Mouse (Mus musculus): ENCODE results near the gene Uso1. TPM values are rescaled to one million over a fixed set of nuclear protein-coding genes. Genes with fewer than 3 reads are reported as not detected.

Gene Uso1
- polyA plus RNA-seq, 1 experiment from 2014 or later = 50.1 TPM

DNA sequence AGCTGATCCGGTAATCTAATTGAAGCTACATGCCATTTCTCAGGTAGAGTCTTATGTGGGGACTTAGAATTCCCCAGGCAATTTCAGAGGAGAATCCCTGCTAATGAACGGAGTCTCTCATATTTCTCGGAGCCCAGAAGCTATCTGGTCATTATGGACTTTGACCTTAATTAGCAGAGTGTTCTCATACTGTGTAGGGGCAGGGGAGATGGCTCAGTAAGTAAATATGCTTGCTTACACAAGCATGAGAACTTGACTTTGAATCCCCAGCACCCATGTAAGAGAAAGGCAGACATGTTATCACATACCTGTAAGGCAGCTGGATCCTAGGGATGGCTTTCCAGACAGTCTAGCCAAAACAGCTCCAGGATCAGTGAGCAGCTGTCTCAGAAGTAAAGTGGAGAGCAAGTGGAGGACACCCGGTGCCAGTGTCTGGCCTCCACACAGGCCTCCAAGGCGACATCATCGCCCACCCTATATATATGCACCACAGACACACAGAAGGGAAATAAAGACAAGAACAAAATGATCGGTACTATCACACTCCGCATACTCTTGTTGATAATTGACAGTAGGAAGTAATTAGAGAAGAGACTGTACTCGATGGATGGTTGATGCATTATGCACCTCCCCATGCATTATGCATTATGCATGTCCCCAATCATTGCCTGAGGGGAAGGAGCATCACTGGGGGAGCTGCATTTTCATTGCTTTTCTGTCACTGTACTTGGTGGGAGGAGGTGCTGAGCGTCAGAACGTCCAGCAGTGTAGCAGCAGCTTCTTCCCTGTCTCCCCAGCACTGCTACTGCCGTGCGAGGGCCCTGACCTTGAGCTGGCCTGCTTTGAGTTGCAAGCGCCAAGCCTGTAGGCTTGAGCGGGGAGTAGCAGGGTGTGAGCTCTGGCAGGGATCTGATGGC lies 59.4 kb downstream of the Uso1 start:
- H3K27ac ChIP-seq = no peak overlapping the region
- H3K9me3 ChIP-seq = no peaks in the 10 kb centered on the region
- H3K4me3 ChIP-seq (replicated peaks) = no peak overlapping the region
- H3K9ac ChIP-seq (replicated peaks) = no peak overlapping the region
- no peak for ATAC-seq (ENCODE audit: insufficient number of reproducible peaks, insufficient read depth, low FRiP score, low TSS enrichment, low read depth)
- peaks cover 96% of the 10 kb centered on the region for H3K36me3 ChIP-seq
- H3K4me1 ChIP-seq (replicated peaks) = no peaks in the 10 kb centered on the region
- no peak overlapping the region for H3K4me2 ChIP-seq
- no peaks in the 10 kb centered on the region for H3K27me3 ChIP-seq
- WGBS = 89% methylated on average over 15 of the region's 15 CpGs

DNA sequence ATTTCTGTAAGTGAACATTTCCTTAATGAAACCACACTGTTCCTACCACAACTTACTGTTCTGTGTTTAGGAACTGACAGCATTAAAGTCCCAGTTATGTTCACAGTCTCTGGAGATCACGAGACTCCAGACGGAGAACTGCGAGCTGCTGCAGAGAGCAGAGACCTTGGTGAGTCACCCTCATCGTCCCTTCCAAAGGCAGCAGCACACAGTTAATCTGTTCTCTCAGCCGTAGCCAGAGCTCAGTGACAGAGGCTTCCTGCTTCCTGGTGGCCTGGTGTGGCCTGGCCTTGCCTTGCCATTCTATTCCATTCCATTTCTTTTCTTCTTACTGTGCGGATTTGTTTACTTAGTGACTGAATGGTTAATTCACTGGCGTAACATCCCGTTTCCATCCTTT lies 60.5 kb downstream of the Uso1 start:
- Histone ChIP-seq H3K9me3 (no peaks in the 10 kb centered on the region), H3K9ac (replicated peaks) (no peak overlapping the region), H3K4me2 (no peak overlapping the region), H3K27me3 (no peaks in the 10 kb centered on the region), H3K27ac (no peak overlapping the region), H3K4me1 (replicated peaks) (no peaks in the 10 kb centered on the region), H3K36me3 (peaks cover 94% of the 10 kb centered on the region), H3K4me3 (replicated peaks) (no peak overlapping the region)
- WGBS = 91% methylated on average over 8 of the region's 8 CpGs
- no peak for ATAC-seq (ENCODE audit: insufficient number of reproducible peaks, insufficient read depth, low FRiP score, low TSS enrichment, low read depth)

DNA sequence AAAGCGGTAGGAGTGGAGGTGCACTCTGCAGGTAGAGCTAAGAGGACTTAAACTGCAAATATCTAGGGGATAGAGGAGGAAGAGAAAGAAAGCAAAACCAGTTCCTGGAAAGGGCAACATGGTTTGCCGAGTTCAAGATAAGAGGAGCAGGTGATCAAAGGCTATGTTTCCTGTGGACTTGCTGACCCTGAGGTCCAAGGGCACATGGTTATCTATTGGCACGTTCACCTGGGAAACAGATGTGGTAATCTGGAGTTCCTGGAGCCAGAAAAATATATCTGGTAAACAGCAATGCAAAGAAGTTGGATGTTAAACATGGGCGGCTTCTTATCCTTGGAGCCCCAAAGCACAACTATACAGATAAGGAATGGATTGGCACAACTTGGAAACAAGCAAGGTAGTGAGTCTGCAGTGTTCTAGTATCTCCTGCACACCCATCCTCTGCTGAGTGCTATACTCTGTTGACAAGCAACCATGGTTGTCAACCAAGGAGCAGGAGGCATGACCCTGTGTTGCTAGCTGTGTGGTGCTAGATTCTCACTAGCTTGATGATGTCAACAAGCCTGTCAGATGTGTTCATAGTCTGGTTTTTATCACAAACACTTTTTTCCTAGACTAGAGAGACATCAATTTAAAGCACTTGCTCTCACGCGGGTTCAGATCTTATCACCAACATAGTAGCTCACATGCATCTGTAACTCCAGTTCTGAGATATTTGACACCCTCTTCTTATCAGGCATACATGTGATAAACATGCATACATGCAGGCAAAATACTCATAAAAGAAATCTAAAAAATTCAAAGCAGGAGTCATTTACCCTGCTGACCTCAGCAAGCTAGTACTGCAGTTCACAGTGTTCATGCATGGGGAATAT lies 66.7 kb downstream of the Uso1 start:
- Histone ChIP-seq H3K4me3 (replicated peaks) (no peak overlapping the region), H3K27ac (no peak overlapping the region), H3K27me3 (no peaks in the 10 kb centered on the region), H3K36me3 (peaks cover 58% of the 10 kb centered on the region), H3K4me2 (no peak overlapping the region), H3K4me1 (replicated peaks) (no peaks in the 10 kb centered on the region), H3K9ac (replicated peaks) (no peak overlapping the region), H3K9me3 (no peaks in the 10 kb centered on the region)
- ATAC-seq (ENCODE audit: insufficient number of reproducible peaks, insufficient read depth, low FRiP score, low TSS enrichment, low read depth) = no peak
- 81% methylated on average over 6 of the region's 6 CpGs for WGBS

DNA sequence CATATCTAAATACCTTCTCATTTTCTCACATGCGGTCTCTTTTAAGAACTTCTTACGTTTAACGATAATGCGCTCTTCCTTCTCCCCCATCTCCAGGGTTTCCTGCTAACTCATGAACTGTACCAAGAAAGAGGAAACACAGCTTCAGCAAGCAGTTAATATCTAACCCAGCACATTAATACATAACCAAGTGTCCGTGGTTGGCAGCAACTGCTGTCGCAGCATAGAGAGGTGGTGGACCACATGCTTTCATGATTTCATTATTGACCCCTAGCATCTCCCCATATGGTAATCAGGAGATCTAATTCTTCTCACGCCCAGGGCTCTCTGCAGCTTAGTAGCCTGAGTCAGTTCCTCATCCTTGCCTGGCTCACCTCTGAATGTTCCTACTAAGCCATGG lies 67.4 kb downstream of the Uso1 start:
- Histone ChIP-seq H3K27me3 (no peaks in the 10 kb centered on the region), H3K4me2 (no peak overlapping the region), H3K36me3 (peaks cover 50% of the 10 kb centered on the region), H3K4me1 (replicated peaks) (no peaks in the 10 kb centered on the region), H3K9me3 (no peaks in the 10 kb centered on the region), H3K4me3 (replicated peaks) (no peak overlapping the region), H3K27ac (no peak overlapping the region), H3K9ac (replicated peaks) (no peak overlapping the region)
- ATAC-seq (ENCODE audit: insufficient number of reproducible peaks, insufficient read depth, low FRiP score, low TSS enrichment, low read depth) = no peak
- WGBS = 94% methylated on average over 7 of the region's 7 CpGs

DNA sequence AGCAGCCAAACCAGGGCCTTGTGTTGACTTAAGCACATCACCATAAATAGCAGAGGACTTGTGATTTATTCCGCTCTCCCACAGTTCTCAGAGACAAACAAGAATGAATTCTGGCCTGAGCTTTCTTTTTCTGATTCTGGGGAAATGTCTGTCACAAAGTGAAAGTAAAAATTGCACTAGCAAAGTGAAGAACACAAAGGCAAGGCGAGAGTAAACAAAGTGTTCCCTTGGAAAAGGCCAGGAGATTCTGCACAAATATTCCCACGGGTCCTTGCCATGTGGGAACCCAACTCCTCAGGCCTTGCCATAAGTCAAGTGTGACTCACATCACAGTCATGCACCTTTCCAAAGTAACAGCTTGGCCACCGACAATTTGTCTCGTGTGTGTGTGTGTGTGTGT lies 68.0 kb downstream of the Uso1 start:
- no peaks in the 10 kb centered on the region for H3K4me1 ChIP-seq (replicated peaks)
- no peak overlapping the region for H3K27ac ChIP-seq
- no peak overlapping the region for H3K4me3 ChIP-seq (replicated peaks)
- 82% methylated on average over 5 of the region's 5 CpGs for WGBS
- no peak for ATAC-seq (ENCODE audit: insufficient number of reproducible peaks, insufficient read depth, low FRiP score, low TSS enrichment, low read depth)
- no peak overlapping the region for H3K9ac ChIP-seq (replicated peaks)
- H3K4me2 ChIP-seq = no peak overlapping the region
- no peaks in the 10 kb centered on the region for H3K9me3 ChIP-seq
- peaks cover 46% of the 10 kb centered on the region for H3K36me3 ChIP-seq
- no peaks in the 10 kb centered on the region for H3K27me3 ChIP-seq

DNA sequence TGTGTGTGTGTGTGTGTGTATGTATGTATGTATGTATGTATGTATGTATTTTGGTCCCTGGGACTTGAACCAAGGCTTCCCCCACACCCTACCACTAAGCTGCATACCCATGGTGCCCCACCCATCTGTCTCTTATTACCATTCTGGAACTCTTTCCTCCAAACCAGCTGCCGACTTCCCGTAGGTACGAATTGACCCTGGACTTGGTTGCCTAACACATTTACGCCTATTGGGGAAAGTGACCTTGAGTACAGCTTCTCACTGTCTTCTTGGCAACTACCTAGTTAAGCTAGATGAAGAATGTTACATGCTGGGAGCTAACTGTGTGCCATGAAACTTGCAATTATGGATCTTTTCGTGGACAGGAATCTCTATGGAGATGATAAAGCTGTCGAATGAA lies 68.4 kb downstream of the Uso1 start:
- no peak overlapping the region for H3K27ac ChIP-seq
- H3K4me3 ChIP-seq (replicated peaks) = no peak overlapping the region
- no peak for ATAC-seq (ENCODE audit: insufficient number of reproducible peaks, insufficient read depth, low FRiP score, low TSS enrichment, low read depth)
- no peaks in the 10 kb centered on the region for H3K4me1 ChIP-seq (replicated peaks)
- H3K9ac ChIP-seq (replicated peaks) = no peak overlapping the region
- H3K36me3 ChIP-seq = peaks cover 42% of the 10 kb centered on the region
- H3K27me3 ChIP-seq = no peaks in the 10 kb centered on the region
- H3K9me3 ChIP-seq = no peaks in the 10 kb centered on the region
- 83% methylated on average over 6 of the region's 6 CpGs for WGBS
- H3K4me2 ChIP-seq = no peak overlapping the region

DNA sequence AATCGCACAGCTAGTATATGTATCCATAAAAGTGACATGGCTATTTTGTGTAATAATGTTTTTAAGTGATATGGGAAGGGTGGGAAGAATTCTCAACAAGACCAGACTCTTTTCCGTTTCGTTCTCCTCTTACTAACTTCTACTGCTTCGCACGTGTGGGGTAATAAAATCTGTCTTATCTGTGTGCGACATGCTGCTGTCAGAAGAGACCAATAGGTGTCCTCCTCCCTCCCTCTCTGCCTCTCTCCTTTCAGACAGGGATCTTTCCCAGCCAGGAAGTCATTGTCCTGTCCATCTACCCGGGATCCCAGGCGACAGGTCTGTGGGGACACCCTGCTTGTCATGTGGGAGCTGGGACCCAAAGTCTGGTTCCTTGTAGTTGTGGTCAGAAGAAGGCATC lies 72.5 kb downstream of the Uso1 start:
- H3K9ac ChIP-seq (replicated peaks) = no peak overlapping the region
- H3K4me2 ChIP-seq = no peak overlapping the region
- peaks cover 6% of the 10 kb centered on the region; the same call in 1 of the 2 replicates for H3K36me3 ChIP-seq
- ATAC-seq (ENCODE audit: insufficient number of reproducible peaks, insufficient read depth, low FRiP score, low TSS enrichment, low read depth) = no peak
- 73% methylated on average over 8 of the region's 8 CpGs for WGBS
- H3K27ac ChIP-seq = no peak overlapping the region
- H3K9me3 ChIP-seq = no peaks in the 10 kb centered on the region
- H3K4me1 ChIP-seq (replicated peaks) = no peaks in the 10 kb centered on the region
- no peaks in the 10 kb centered on the region for H3K27me3 ChIP-seq
- H3K4me3 ChIP-seq (replicated peaks) = no peak overlapping the region

DNA sequence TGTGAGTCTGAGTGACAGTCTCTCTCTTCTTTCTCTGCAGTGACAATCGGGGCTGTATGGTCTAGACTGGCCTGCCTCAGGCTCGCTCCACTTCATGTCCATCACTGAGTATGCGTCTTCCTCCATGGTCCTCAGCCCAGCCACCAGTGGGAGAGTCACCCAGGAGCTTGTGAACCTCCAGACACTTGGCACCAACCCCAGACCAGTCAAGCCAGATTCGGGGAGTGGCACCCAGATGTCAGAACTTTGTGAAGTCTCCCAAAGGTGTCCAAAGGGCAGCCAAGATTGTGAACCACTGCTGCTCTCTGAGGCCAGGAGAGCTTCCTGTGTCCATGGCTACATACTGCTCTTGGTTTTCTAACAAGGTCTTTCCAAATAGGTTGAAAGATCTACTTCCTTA lies 74.5 kb downstream of the Uso1 start:
- 95% methylated on average over 4 of the region's 4 CpGs for WGBS
- no peak for ATAC-seq (ENCODE audit: insufficient number of reproducible peaks, insufficient read depth, low FRiP score, low TSS enrichment, low read depth)
- H3K9ac ChIP-seq (replicated peaks) = no peak overlapping the region

DNA sequence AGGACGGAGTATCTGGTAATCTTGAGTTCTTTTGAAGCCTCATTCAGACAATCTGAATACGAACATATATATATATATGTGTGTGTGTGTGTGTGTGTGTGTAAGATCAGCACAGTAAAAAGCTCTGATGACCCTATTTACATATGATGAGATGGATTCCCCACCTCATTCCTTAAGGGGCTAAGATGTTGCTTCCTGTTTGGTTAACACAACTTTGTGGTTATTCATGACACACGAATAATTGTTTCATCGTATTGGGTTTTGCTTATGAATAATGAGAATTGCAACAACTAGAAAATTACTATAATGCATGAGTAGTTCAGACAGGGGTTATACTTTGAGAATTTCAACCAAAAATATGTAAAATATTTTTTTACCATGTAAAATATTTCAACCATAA lies 77.6 kb downstream of the Uso1 start, which contains the start of gene U90926:
TSS of gene U90926 (minus strand) at position 101 of the 400 bp plus-strand sequence.
- Histone ChIP-seq H3K27ac (no peak within 1 kb of the TSS), H3K9ac (replicated peaks) (no peak within 1 kb of the TSS), H3K4me1 (replicated peaks) (no peaks in the 10 kb centered on the region), H3K9me3 (no peaks in the 10 kb centered on the region), H3K27me3 (no peaks in the 10 kb centered on the region), H3K4me2 (no peak within 1 kb of the TSS), H3K4me3 (replicated peaks) (no peak within 1 kb of the TSS), H3K36me3 (no peaks in the 10 kb centered on the region)
- ATAC-seq (ENCODE audit: insufficient number of reproducible peaks, insufficient read depth, low FRiP score, low TSS enrichment, low read depth) = no peak
- 92% methylated on average over 4 of the region's 4 CpGs for WGBS

More for the DNA sequence above, 74.5 kb downstream of the Uso1 start:
- H3K36me3 ChIP-seq = no peaks in the 10 kb centered on the region
- H3K4me1 ChIP-seq (replicated peaks) = no peaks in the 10 kb centered on the region
- H3K4me3 ChIP-seq (replicated peaks) = no peak overlapping the region
- H3K27ac ChIP-seq = no peak overlapping the region
- no peaks in the 10 kb centered on the region for H3K27me3 ChIP-seq
- H3K4me2 ChIP-seq = no peak overlapping the region
- no peaks in the 10 kb centered on the region for H3K9me3 ChIP-seq

DNA sequence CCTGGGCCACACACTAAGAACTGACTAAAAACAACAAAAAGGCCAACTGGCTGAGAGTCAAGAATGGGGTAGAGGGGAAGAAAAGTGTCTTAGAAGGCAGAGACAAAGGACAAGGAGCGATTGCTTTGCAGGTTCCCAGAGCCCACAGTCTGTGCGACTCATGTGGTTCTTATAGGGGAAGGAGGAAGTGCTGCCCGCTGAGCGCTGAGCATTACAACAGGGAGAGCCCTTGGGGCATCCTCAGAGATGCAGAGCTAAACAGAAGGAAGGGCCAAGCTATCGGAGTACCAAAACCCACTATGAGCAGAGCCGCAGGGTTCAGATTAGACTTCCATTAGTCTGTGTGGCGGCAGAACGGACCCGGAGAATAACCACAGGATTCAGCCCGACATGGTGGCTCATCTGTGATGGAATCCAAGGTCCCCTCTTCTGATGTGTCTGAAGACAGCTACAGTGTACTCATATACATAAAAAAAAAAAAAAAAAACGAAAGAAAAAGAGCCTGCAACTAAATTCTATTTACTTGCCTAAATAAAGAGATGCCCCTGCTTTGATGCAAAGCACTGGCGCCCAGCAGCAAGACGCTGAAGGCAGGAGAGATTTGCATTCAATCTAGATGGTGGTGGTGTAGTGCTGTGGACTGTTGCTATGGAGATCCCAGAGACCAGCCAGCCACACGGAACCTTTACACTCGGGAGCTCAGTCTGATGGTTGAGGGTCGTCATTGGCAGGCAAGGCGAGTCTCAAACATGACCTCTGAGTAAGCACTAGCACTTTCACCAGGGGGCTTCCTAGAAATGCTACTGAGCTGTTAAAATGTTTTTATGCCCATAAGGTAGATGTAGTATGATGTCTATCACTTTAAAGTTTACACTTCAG lies 81.4 kb downstream of the Uso1 start:
- Histone ChIP-seq H3K4me3 (replicated peaks) (no peak overlapping the region), H3K4me1 (replicated peaks) (no peaks in the 10 kb centered on the region), H3K4me2 (no peak overlapping the region), H3K27me3 (no peaks in the 10 kb centered on the region), H3K27ac (no peak overlapping the region), H3K36me3 (no peaks in the 10 kb centered on the region), H3K9me3 (no peaks in the 10 kb centered on the region), H3K9ac (replicated peaks) (no peak overlapping the region)
- 60% methylated on average over 17 of the region's 17 CpGs for WGBS
- ATAC-seq (ENCODE audit: insufficient number of reproducible peaks, insufficient read depth, low FRiP score, low TSS enrichment, low read depth) = no peak

DNA sequence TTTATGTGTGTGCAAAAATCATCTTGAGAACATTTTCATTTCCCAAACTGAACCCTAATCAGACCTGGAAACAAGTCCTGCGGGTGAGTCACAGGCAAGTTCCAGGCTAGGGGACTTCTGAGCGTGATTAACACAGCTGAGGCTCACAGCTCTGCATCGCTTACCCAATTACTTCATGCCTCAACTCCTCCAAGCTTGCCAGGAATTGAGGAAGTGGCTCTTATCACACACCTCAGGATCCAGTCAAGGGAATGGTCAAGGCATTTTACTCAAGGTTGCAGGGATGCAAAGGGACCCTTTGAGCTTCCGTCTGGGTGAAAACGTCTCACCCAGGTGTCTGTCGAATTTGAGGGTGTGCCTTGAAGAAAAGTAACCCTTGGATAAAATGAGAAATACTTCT lies 82.1 kb downstream of the Uso1 start:
- Histone ChIP-seq H3K9ac (replicated peaks) (no peak overlapping the region), H3K4me3 (replicated peaks) (no peak overlapping the region), H3K36me3 (no peaks in the 10 kb centered on the region), H3K9me3 (no peaks in the 10 kb centered on the region), H3K27me3 (no peaks in the 10 kb centered on the region), H3K27ac (no peak overlapping the region), H3K4me1 (replicated peaks) (no peaks in the 10 kb centered on the region), H3K4me2 (no peak overlapping the region)
- ATAC-seq (ENCODE audit: insufficient number of reproducible peaks, insufficient read depth, low FRiP score, low TSS enrichment, low read depth) = no peak
- 74% methylated on average over 6 of the region's 6 CpGs for WGBS
